Mouse (Mus musculus): ENCODE data around the gene Fadd.

Fadd gene

DNA sequence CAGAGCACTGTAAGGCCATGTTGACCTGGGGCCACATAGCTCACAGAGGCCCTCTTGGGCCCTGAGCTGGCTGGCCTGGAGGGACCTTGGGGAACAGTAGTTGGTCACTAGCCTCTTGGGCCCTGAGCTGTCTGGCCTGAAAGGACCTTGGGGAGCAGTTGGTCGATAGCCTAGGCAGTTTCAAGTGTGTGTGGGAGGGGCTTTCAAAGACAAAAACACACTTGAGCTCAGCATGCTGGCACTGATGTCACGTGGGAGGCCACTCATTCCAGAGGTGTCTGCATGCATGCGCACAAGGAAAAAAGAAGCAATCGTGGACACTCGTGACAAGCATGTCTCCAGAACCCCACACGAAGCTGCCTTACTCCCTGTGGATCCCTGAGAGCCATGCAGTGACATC lies 33.1 kb upstream of the Fadd start:
- H3K36me3 ChIP-seq (ENCODE audit: insufficient read depth, low read length): no peaks in the 10 kb centered on the region
- peaks cover 2% of the 10 kb centered on the region; the same call in 1 of the 2 replicates for H3K4me1 ChIP-seq (replicated peaks; ENCODE audit: low read depth, low read length)
- H3K27me3 ChIP-seq (ENCODE audit: insufficient read depth, low read length): peaks cover 25% of the 10 kb centered on the region
- no peak overlapping the region for H3K4me3 ChIP-seq (replicated peaks; ENCODE audit: low read length)
- TF ChIP-seq NANOG (IDR thresholded peaks at IDR 0.05; ENCODE audit: borderline replicate concordance, low read length) (no peak), CTCF (conservative IDR thresholded peaks at IDR 0.05; ENCODE audit: low read length) (no peak), POU5F1 (IDR thresholded peaks at IDR 0.05; ENCODE audit: borderline replicate concordance, low read length) (no peak)
- H3K9me3 ChIP-seq (ENCODE audit: low read length): peaks cover 5% of the 10 kb centered on the region; the same call in 1 of the 2 replicates

DNA sequence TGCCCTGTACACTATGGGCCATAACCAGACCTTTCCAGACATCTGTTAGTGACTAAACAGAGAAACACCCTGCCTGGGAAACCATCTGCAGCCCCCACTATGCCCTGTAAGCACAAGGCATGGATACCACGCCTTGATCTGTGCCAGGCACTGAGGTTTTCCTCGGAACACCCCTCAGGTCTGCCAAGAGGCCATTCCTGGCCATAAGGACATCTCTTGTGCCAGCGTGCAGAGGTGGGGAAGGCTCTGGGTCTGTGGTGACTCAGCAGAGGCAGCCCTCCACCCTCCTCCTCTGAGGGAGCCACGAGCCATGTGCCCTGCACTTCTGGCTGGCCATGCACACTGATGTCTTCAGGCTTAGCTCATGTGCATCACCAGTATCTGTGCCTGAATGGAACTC lies 30.6 kb upstream of the Fadd start:
- Histone ChIP-seq H3K4me1 (replicated peaks; ENCODE audit: low read depth, low read length) (no peaks in the 10 kb centered on the region), H3K27me3 (ENCODE audit: insufficient read depth, low read length) (peaks cover 23% of the 10 kb centered on the region), H3K9me3 (ENCODE audit: low read length) (no peaks in the 10 kb centered on the region), H3K36me3 (ENCODE audit: insufficient read depth, low read length) (no peaks in the 10 kb centered on the region), H3K4me3 (replicated peaks; ENCODE audit: low read length) (no peak overlapping the region)
- TF ChIP-seq CTCF (conservative IDR thresholded peaks at IDR 0.05; ENCODE audit: low read length) (no peak), NANOG (IDR thresholded peaks at IDR 0.05; ENCODE audit: borderline replicate concordance, low read length) (no peak), POU5F1 (IDR thresholded peaks at IDR 0.05; ENCODE audit: borderline replicate concordance, low read length) (no peak)

DNA sequence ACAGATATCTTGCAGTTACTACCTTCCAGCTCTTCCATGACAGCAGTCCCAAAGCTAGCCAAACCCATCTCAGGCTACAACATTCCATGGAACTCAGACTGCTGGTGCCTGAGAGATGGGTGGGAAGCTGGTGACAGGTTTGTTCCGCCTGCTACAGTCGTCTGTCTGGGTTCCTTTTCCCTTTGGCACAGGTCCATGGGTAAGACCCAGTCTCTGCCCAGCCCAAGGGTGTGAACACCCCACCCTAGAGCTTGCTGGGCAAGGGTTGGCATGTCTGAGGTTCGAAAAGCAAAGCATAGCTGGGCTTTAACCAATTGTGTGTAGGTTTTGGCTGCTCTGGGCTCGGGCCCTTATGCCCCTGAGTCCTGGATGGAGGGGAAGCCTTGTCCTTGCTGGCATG lies 30.1 kb upstream of the Fadd start:
- H3K4me3 ChIP-seq (replicated peaks; ENCODE audit: low read length): no peak overlapping the region
- H3K27me3 ChIP-seq (ENCODE audit: insufficient read depth, low read length): peaks cover 23% of the 10 kb centered on the region
- H3K36me3 ChIP-seq (ENCODE audit: insufficient read depth, low read length): no peaks in the 10 kb centered on the region
- H3K4me1 ChIP-seq (replicated peaks; ENCODE audit: low read depth, low read length): no peaks in the 10 kb centered on the region
- no peaks in the 10 kb centered on the region for H3K9me3 ChIP-seq (ENCODE audit: low read length)
- TF ChIP-seq CTCF (conservative IDR thresholded peaks at IDR 0.05; ENCODE audit: low read length) (no peak), NANOG (IDR thresholded peaks at IDR 0.05; ENCODE audit: borderline replicate concordance, low read length) (no peak), POU5F1 (IDR thresholded peaks at IDR 0.05; ENCODE audit: borderline replicate concordance, low read length) (no peak)

DNA sequence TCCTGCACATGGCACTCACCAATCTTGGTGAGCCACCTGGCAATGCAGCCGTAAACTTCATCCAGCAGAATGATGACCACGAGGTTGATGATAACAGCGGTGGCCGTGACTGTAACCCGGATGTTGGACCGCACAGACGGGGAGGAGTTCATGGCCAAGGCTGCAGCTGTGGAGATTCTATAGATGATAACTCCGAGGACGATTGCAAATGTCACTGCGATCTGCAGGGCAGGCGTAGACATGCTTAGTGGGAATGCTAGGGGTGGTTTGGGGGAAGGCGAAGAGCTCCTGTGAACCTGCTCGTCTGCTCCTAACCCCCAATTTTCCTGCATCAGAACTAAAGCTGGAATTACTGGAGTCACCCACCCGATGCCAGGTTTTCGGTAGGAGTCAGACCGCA lies 29.3 kb upstream of the Fadd start:
- no peaks in the 10 kb centered on the region for H3K4me1 ChIP-seq (replicated peaks; ENCODE audit: low read depth, low read length)
- H3K27me3 ChIP-seq (ENCODE audit: insufficient read depth, low read length): peaks cover 26% of the 10 kb centered on the region
- TF ChIP-seq POU5F1 (IDR thresholded peaks at IDR 0.05; ENCODE audit: borderline replicate concordance, low read length) (no peak), NANOG (IDR thresholded peaks at IDR 0.05; ENCODE audit: borderline replicate concordance, low read length) (no peak), CTCF (conservative IDR thresholded peaks at IDR 0.05; ENCODE audit: low read length) (no peak)
- H3K9me3 ChIP-seq (ENCODE audit: low read length): no peaks in the 10 kb centered on the region
- no peaks in the 10 kb centered on the region for H3K36me3 ChIP-seq (ENCODE audit: insufficient read depth, low read length)
- no peak overlapping the region for H3K4me3 ChIP-seq (replicated peaks; ENCODE audit: low read length)

DNA sequence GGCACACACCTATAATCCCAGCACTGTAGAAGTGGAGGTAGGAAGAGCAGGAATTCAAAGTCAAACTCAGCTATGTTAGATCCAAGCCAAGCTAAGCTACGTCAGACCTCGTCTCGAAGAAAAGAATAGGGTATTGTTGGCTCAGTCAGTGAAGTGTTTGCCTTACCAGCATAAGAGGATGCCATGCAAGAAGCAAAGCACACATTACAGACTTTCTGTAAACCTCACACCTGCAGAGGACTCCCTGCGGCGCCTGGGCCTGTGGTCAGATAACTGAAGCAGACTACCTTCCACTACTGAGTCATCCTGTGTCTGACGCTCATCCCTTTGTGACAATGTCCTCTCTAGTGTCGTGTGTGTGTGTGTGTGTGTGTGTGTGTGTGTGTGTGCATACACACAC lies 27.3 kb upstream of the Fadd start:
- H3K9me3 ChIP-seq (ENCODE audit: low read length): no peaks in the 10 kb centered on the region
- peaks cover 23% of the 10 kb centered on the region for H3K27me3 ChIP-seq (ENCODE audit: insufficient read depth, low read length)
- no peaks in the 10 kb centered on the region for H3K36me3 ChIP-seq (ENCODE audit: insufficient read depth, low read length)
- no peaks in the 10 kb centered on the region; the same call in 1 of the 2 replicates for H3K4me1 ChIP-seq (replicated peaks; ENCODE audit: low read depth, low read length)
- TF ChIP-seq POU5F1 (IDR thresholded peaks at IDR 0.05; ENCODE audit: borderline replicate concordance, low read length) (no peak), CTCF (conservative IDR thresholded peaks at IDR 0.05; ENCODE audit: low read length) (no peak), NANOG (IDR thresholded peaks at IDR 0.05; ENCODE audit: borderline replicate concordance, low read length) (no peak)
- no peak overlapping the region for H3K4me3 ChIP-seq (replicated peaks; ENCODE audit: low read length)

DNA sequence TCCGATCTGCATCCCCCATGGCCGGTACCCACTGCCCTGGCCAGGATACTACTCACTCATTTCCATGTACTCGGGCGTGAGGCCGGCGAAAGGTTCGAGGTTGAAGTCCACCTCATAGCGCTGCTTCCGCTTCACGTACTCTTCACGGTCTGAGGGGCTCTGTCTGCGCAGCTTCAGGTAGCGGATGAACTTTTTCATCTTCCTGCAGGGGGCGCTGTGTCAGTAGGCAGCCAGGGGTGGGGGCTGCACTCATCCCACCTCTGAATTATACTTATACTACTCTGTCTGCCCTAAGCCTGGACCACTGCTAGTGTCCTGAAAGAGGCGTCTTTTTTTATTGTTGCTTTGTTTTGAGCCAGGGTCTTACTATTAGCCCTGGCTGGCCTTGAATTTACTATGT lies 25.6 kb upstream of the Fadd start:
- Histone ChIP-seq H3K4me1 (replicated peaks; ENCODE audit: low read depth, low read length) (no peaks in the 10 kb centered on the region; the same call in 1 of the 2 replicates), H3K9me3 (ENCODE audit: low read length) (no peaks in the 10 kb centered on the region), H3K4me3 (replicated peaks; ENCODE audit: low read length) (no peak overlapping the region), H3K27me3 (ENCODE audit: insufficient read depth, low read length) (peaks cover 14% of the 10 kb centered on the region), H3K36me3 (ENCODE audit: insufficient read depth, low read length) (no peaks in the 10 kb centered on the region)
- TF ChIP-seq POU5F1 (IDR thresholded peaks at IDR 0.05; ENCODE audit: borderline replicate concordance, low read length) (no peak), NANOG (IDR thresholded peaks at IDR 0.05; ENCODE audit: borderline replicate concordance, low read length) (no peak), CTCF (conservative IDR thresholded peaks at IDR 0.05; ENCODE audit: low read length) (peak; percentile 25)

DNA sequence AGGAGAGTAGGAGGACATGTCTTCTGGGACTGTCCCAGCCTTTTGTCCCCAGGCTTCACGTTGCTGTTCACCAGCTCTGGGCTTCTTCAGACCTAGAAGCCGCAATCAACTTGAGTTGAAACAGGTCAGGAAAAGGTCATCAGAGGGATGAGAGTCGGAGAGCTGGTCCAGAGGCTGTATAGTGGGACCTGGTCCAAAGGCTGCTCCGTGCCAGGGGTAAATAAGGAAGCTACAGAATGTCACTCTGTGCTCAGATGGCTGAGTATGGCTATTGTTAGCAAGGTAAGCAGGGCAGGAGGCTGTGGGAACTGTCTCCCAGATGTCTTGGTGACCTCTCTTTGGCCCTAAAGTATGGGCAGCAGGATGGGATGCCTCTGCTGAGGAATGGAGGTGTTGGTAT lies 22.5 kb upstream of the Fadd start:
- no peaks in the 10 kb centered on the region for H3K9me3 ChIP-seq (ENCODE audit: low read length)
- no peak overlapping the region for H3K4me3 ChIP-seq (replicated peaks; ENCODE audit: low read length)
- H3K27me3 ChIP-seq (ENCODE audit: insufficient read depth, low read length): peaks cover 6% of the 10 kb centered on the region; the same call in 1 of the 2 replicates
- TF ChIP-seq POU5F1 (IDR thresholded peaks at IDR 0.05; ENCODE audit: borderline replicate concordance, low read length): no peak
- TF ChIP-seq CTCF (conservative IDR thresholded peaks at IDR 0.05; ENCODE audit: low read length): no peak
- TF ChIP-seq NANOG (IDR thresholded peaks at IDR 0.05; ENCODE audit: borderline replicate concordance, low read length): no peak
- no peaks in the 10 kb centered on the region for H3K36me3 ChIP-seq (ENCODE audit: insufficient read depth, low read length)
- no peaks in the 10 kb centered on the region; the same call in 1 of the 2 replicates for H3K4me1 ChIP-seq (replicated peaks; ENCODE audit: low read depth, low read length)

DNA sequence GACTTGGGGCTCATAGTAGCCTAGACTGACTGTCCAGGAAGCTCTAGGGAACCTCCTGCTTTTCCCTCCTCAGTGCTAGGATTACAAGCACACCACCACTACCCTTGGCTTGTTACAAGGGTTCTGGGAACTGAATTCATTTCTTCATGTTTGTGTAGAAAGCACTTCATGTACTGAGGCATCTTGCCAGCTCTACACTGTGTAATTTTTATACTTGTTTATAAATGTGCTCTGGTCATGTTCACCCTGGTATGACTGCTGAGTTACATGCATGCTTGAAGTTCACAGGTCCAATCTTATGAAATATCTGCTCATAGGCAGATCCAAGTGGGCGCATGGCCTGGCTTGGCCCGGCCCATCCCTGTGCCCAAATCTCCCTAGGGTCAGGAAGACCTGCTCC lies 22.0 kb upstream of the Fadd start:
- Histone ChIP-seq H3K9me3 (ENCODE audit: low read length) (no peaks in the 10 kb centered on the region), H3K27me3 (ENCODE audit: insufficient read depth, low read length) (peaks cover 6% of the 10 kb centered on the region; the same call in 1 of the 2 replicates), H3K4me1 (replicated peaks; ENCODE audit: low read depth, low read length) (no peaks in the 10 kb centered on the region; the same call in 1 of the 2 replicates), H3K36me3 (ENCODE audit: insufficient read depth, low read length) (no peaks in the 10 kb centered on the region), H3K4me3 (replicated peaks; ENCODE audit: low read length) (no peak overlapping the region)
- no peak for TF ChIP-seq POU5F1 (IDR thresholded peaks at IDR 0.05; ENCODE audit: borderline replicate concordance, low read length)
- TF ChIP-seq NANOG (IDR thresholded peaks at IDR 0.05; ENCODE audit: borderline replicate concordance, low read length): no peak
- no peak for TF ChIP-seq CTCF (conservative IDR thresholded peaks at IDR 0.05; ENCODE audit: low read length)

DNA sequence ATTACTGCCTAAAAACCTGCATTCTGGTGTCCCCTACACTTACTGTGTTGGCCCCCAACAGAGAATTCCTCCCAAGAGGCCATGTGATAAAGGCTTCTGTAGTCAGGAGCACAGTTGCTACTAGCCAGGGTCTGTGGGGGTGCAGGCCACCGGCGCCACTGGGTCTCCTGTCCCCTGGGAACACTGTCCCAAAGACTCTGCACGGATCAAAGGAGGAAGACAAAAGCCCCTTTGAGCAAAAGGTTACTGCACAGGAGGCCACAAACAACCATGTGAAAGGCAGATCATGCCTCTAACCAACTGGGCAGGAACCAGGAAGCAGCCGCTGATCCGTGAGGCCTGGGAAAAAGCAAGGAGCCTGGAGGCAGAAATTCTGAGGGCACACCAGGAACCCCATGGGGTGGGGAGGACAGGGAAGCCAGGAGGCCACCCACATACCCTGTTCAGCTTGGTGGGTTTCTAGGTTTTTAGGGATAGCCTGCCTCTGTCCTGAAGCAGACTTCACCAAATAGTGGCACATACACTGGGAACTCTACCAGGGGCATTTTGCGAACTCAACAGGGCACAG lies 18.2 kb upstream of the Fadd start:
- Histone ChIP-seq H3K4me3 (replicated peaks; ENCODE audit: low read length) (no peak overlapping the region), H3K9me3 (ENCODE audit: low read length) (peaks cover 17% of the 10 kb centered on the region), H3K27me3 (ENCODE audit: insufficient read depth, low read length) (peaks cover 3% of the 10 kb centered on the region; the same call in 1 of the 2 replicates), H3K36me3 (ENCODE audit: insufficient read depth, low read length) (no peaks in the 10 kb centered on the region), H3K4me1 (replicated peaks; ENCODE audit: low read depth, low read length) (no peaks in the 10 kb centered on the region; the same call in 1 of the 2 replicates)
- TF ChIP-seq NANOG (IDR thresholded peaks at IDR 0.05; ENCODE audit: borderline replicate concordance, low read length): no peak
- no peak for TF ChIP-seq POU5F1 (IDR thresholded peaks at IDR 0.05; ENCODE audit: borderline replicate concordance, low read length)
- TF ChIP-seq CTCF (conservative IDR thresholded peaks at IDR 0.05; ENCODE audit: low read length): no peak

Measured in E14TG2a.4 (cell line).